ENCODE assay signal across 21 mouse cellular contexts in genomic region chr11:49261313-49261855, GRCm38 (mm10). TPM values are rescaled to one million over a fixed set of nuclear protein-coding genes. Genes with fewer than 3 reads are reported as not detected.
DNase-seq lines count a peak whose midpoint lies in the region; ATAC-seq lines count a peak whose summit lies in the region.
"Had no signal": no experiment of that assay in that cellular context is flagged by ENCODE, and none has a peak within 500 bp of the region (broad histone marks: within the 10 kb centered on the region; RNA-seq: fewer than 3 reads in every experiment).

No protein-coding gene starts in this region.

- DNase-seq in kidney, adult 18-20 months = peak; percentile 73
- no peak for DNase-seq in kidney, postnatal 4 days
- peak; percentile 65 for DNase-seq in R1 (ENCODE audit: low read depth, low spot score)
- peak; percentile 95 for DNase-seq in kidney, adult 9 months
- no peak for DNase-seq in ovary, postnatal 36 days (ENCODE audit: low spot score)
- DNase-seq: cerebellum, adult 11-12 months; thymus, postnatal 25 days had no signal

- 0 out of 2 replicates have a peak, but pooled peaks have one; percentile 9 for ATAC-seq in megakaryocyte-erythroid progenitor cell, adult 5-6 weeks (replicated peaks; ENCODE audit: low FRiP score, low TSS enrichment, poor library complexity, severe bottlenecking)
- no peak for ATAC-seq in inflammation-experienced regulatory T-cells, adult 6 months

RNA-seq across cellular contexts. Expression of gene Olfr1393, which starts 16.7 kb away (rescaled TPM):
- not detected in 2 replicates for total RNA-seq in megakaryocyte-erythroid progenitor cell, adult 5-6 weeks (2014; fragmentation: Nextera tagmentation)
- not detected in 2 replicates for total RNA-seq in megakaryocyte-erythroid progenitor cell, adult 5-6 weeks (2017)
- polyA plus RNA-seq in inflammation-experienced regulatory T-cells, adult 6 months (2017; shearing (Covaris generic)) = not detected
- total RNA-seq: adrenal gland, postnatal 14 days; layer of hippocampus, adult 18-20 months had no signal
- polyA plus RNA-seq: embryonic facial prominence, embryonic 13.5 days; heart, embryonic 10.5 days; hindbrain, embryonic 15.5 days; limb, embryonic 11.5 days; liver, embryonic 15.5 days; neural tube, embryonic 15.5 days had no signal

RNA-seq across cellular contexts. Expression of gene Mgat1, which starts 17.4 kb away (rescaled TPM):
- 47.4 and 53.5 TPM in 2 replicates for total RNA-seq in megakaryocyte-erythroid progenitor cell, adult 5-6 weeks (2014; fragmentation: Nextera tagmentation)
- total RNA-seq in megakaryocyte-erythroid progenitor cell, adult 5-6 weeks (2017) = 28.1 and 34.2 TPM in 2 replicates
- polyA plus RNA-seq in inflammation-experienced regulatory T-cells, adult 6 months (2017; shearing (Covaris generic)) = 10 to 100 TPM; 62.3 to 88.6 (median 70.5) TPM

RNA-seq across cellular contexts. Expression of gene Olfr1392, which starts 23.7 kb away (rescaled TPM):
- total RNA-seq in megakaryocyte-erythroid progenitor cell, adult 5-6 weeks (2014; fragmentation: Nextera tagmentation) = not detected in 2 replicates
- not detected in 2 replicates for total RNA-seq in megakaryocyte-erythroid progenitor cell, adult 5-6 weeks (2017)
- polyA plus RNA-seq in inflammation-experienced regulatory T-cells, adult 6 months (2017; shearing (Covaris generic)) = not detected
- total RNA-seq: adrenal gland, postnatal 14 days; gastrocnemius, postnatal 10 days; heart, postnatal 36 days; left cerebral cortex, adult 18-20 months had no signal
- polyA plus RNA-seq: embryonic facial prominence, embryonic 13.5 days; heart, embryonic 10.5 days; hindbrain, embryonic 15.5 days; limb, embryonic 11.5 days; liver, embryonic 15.5 days; neural tube, embryonic 15.5 days had no signal

RNA-seq across cellular contexts. Expression of gene Olfr10, which starts 43.2 kb away (rescaled TPM):
- total RNA-seq in megakaryocyte-erythroid progenitor cell, adult 5-6 weeks (2014; fragmentation: Nextera tagmentation) = not detected in 2 replicates
- total RNA-seq in megakaryocyte-erythroid progenitor cell, adult 5-6 weeks (2017) = not detected in 2 replicates
- polyA plus RNA-seq in inflammation-experienced regulatory T-cells, adult 6 months (2017; shearing (Covaris generic)) = not detected
- total RNA-seq: adrenal gland, postnatal 14 days; gastrocnemius, postnatal 10 days; heart, postnatal 36 days; layer of hippocampus, adult 18-20 months; left cerebral cortex, adult 18-20 months had no signal
- polyA plus RNA-seq: embryonic facial prominence, embryonic 13.5 days; heart, embryonic 10.5 days; hindbrain, embryonic 15.5 days; limb, embryonic 11.5 days; liver, embryonic 15.5 days; neural tube, embryonic 15.5 days; testis, adult 2 months had no signal

RNA-seq across cellular contexts. Expression of gene Zfp62, which starts 58.3 kb away (rescaled TPM):
- 56.5 and 67.6 TPM in 2 replicates for total RNA-seq in megakaryocyte-erythroid progenitor cell, adult 5-6 weeks (2014; fragmentation: Nextera tagmentation)
- 102 and 160 TPM in 2 replicates for total RNA-seq in megakaryocyte-erythroid progenitor cell, adult 5-6 weeks (2017)
- 10 to 100 TPM; 43.8 to 49.9 (median 49.6) TPM for polyA plus RNA-seq in inflammation-experienced regulatory T-cells, adult 6 months (2017; shearing (Covaris generic))

Comparison
In these comparisons a context has a peak if more than half of its experiments do, and no peak if none do; other contexts are left out.
1. DNase-seq: peak in kidney, adult 18-20 months (single experiment), R1 (single experiment) and kidney, adult 9 months (single experiment); none in kidney, postnatal 4 days (0 of 2) and ovary, postnatal 36 days (single experiment).